Mouse (Mus musculus): Measurements from ENCODE around the gene Mon1a. TPM values are rescaled to one million over a fixed set of nuclear protein-coding genes. Genes with fewer than 3 reads are reported as not detected.

Gene Mon1a
- polyA plus RNA-seq, 1 experiment from 2014 or later = 31.6 TPM

DNA sequence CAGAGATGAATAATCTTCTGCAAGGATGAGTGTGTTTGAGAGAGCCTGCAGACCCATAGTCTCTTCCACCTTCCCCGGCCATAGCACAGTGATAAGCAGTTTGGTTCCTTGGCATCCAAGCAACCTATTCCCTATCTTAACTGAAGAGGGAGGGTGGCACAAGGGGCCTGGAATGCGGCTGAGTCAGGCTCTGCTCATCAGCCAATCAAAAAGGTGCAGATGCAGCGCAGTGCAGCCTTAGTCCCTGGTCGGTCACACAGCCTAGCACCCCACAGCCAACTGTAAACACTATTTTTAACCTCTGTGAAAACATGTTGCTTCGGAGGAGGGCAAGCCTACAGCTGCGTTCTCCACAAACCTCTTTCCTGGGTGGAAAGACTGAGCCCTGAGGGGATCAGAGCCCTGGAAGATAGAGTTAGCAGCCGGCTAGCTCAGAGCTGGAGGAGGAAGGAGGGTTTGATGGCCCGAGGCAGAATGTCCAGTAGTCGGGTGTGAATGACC lies 39.0 kb downstream of the Mon1a start:
- ATAC-seq = no peak
- no peak overlapping the region for H3K4me2 ChIP-seq (replicated peaks; ENCODE audit: low read depth)
- H3K4me3 ChIP-seq (ENCODE audit: low read depth, low read length) = no peak overlapping the region
- no peaks in the 10 kb centered on the region for H3K4me1 ChIP-seq (replicated peaks; ENCODE audit: control insufficient read depth, insufficient read depth, low read length)
- H3K36me3 ChIP-seq (ENCODE audit: control insufficient read depth, insufficient read depth) = peaks cover 5% of the 10 kb centered on the region; the same call in 1 of the 2 replicates
- TF ChIP-seq CTCF (IDR thresholded peaks at IDR 0.05; ENCODE audit: low read depth) = no peak
- no peaks in the 10 kb centered on the region for H3K9me3 ChIP-seq (ENCODE audit: control insufficient read depth)
- H3K27me3 ChIP-seq (replicated peaks; ENCODE audit: control insufficient read depth, insufficient read depth, low read length) = no peaks in the 10 kb centered on the region
- H3K9ac ChIP-seq (ENCODE audit: low read depth, low read length) = no peak overlapping the region
- WGBS = 41% methylated on average over 9 of the region's 9 CpGs
- no peak overlapping the region for H3K27ac ChIP-seq (ENCODE audit: low read depth, low read length)

- ATAC-seq = no peak
- Histone ChIP-seq H3K36me3 (ENCODE audit: control insufficient read depth, insufficient read depth) (peaks cover 5% of the 10 kb centered on the region; the same call in 1 of the 2 replicates), H3K27ac (ENCODE audit: low read depth, low read length) (no peak overlapping the region), H3K4me1 (replicated peaks; ENCODE audit: control insufficient read depth, insufficient read depth, low read length) (no peaks in the 10 kb centered on the region), H3K27me3 (replicated peaks; ENCODE audit: control insufficient read depth, insufficient read depth, low read length) (no peaks in the 10 kb centered on the region), H3K9ac (ENCODE audit: low read depth, low read length) (no peak overlapping the region), H3K9me3 (ENCODE audit: control insufficient read depth) (no peaks in the 10 kb centered on the region), H3K4me3 (ENCODE audit: low read depth, low read length) (no peak overlapping the region), H3K4me2 (replicated peaks; ENCODE audit: low read depth) (no peak overlapping the region)
- no peak for TF ChIP-seq CTCF (IDR thresholded peaks at IDR 0.05; ENCODE audit: low read depth)
- 77% methylated on average over 5 of the region's 5 CpGs for WGBS
These were observed 39.8 kb downstream of the Mon1a start for GRCm38 (mm10) chr9:107927749-107928148.

DNA sequence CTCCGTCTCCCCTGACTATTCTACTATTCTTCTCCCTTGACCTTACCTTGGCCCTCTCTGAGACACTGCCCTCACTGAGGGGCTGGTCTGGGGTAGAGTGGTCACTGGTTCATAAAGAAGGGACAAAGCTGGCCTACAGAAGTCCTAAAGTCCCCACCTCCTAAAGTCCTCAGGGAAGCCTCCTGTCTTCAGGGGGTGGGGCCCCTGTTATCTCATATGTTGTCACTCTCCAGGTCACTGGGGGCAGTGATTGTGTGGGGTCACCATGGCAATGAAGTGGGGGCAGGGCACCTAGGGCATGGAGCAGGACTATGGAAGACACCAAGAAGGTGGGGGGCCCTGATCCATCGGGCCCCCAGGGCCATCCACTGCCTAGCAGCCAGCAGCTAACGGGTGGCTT lies 40.2 kb downstream of the Mon1a start, which contains the start of gene Actl11:
TSS of gene Actl11 (plus strand) at position 301 of the 400 bp plus-strand sequence.
- TF ChIP-seq CTCF (IDR thresholded peaks at IDR 0.05; ENCODE audit: low read depth) = no peak
- Histone ChIP-seq H3K4me3 (ENCODE audit: low read depth, low read length) (no peak within 1 kb of the TSS), H3K9ac (ENCODE audit: low read depth, low read length) (no peak within 1 kb of the TSS), H3K9me3 (ENCODE audit: control insufficient read depth) (no peaks in the 10 kb centered on the region), H3K4me1 (replicated peaks; ENCODE audit: control insufficient read depth, insufficient read depth, low read length) (no peaks in the 10 kb centered on the region), H3K27me3 (replicated peaks; ENCODE audit: control insufficient read depth, insufficient read depth, low read length) (no peaks in the 10 kb centered on the region), H3K4me2 (replicated peaks; ENCODE audit: low read depth) (no peak within 1 kb of the TSS), H3K36me3 (ENCODE audit: control insufficient read depth, insufficient read depth) (peaks cover 5% of the 10 kb centered on the region; the same call in 1 of the 2 replicates), H3K27ac (ENCODE audit: low read depth, low read length) (no peak within 1 kb of the TSS)
- ATAC-seq = no peak
- WGBS = 69% methylated on average over 3 of the region's 3 CpGs

DNA sequence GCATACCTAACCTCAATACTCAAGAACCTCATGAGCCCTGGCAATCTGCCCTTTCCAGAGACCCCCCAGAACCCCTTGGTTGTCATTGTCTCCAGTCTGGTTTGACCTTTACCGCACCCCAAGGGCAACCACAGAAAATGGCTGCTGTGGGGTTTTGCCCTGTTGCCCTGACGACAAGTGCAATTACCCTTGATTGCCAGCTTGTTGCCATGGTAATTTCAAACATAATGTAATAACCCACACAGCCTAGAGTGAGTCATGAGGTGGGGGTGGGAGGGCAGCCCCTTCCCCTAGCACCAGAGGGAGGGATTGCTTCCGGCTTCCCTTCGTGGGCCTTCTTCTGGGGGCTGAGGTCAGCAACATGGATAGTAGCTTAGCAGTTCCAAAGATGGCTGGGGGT lies 44.3 kb downstream of the Mon1a start:
- no peak overlapping the region for H3K4me2 ChIP-seq (replicated peaks; ENCODE audit: low read depth)
- 0 out of 2 replicates have a peak, but pooled peaks cover 15% of the 10 kb centered on the region for H3K27me3 ChIP-seq (replicated peaks; ENCODE audit: control insufficient read depth, insufficient read depth, low read length)
- H3K9ac ChIP-seq (ENCODE audit: low read depth, low read length) = no peak overlapping the region
- H3K36me3 ChIP-seq (ENCODE audit: control insufficient read depth, insufficient read depth) = no peaks in the 10 kb centered on the region
- no peak overlapping the region for H3K4me3 ChIP-seq (ENCODE audit: low read depth, low read length)
- no peak for TF ChIP-seq CTCF (IDR thresholded peaks at IDR 0.05; ENCODE audit: low read depth)
- no peak overlapping the region for H3K27ac ChIP-seq (ENCODE audit: low read depth, low read length)
- ATAC-seq = 0 out of 2 replicates have a peak, but pooled peaks have one; percentile 16
- WGBS = 56% methylated on average over 4 of the region's 4 CpGs
- no peaks in the 10 kb centered on the region for H3K9me3 ChIP-seq (ENCODE audit: control insufficient read depth)
- no peaks in the 10 kb centered on the region for H3K4me1 ChIP-seq (replicated peaks; ENCODE audit: control insufficient read depth, insufficient read depth, low read length)

GRCm38 (mm10) chr9:107934146-107934545 lies 46.2 kb downstream of the Mon1a start:
- Histone ChIP-seq H3K4me1 (replicated peaks; ENCODE audit: control insufficient read depth, insufficient read depth, low read length) (no peaks in the 10 kb centered on the region), H3K4me3 (ENCODE audit: low read depth, low read length) (no peak overlapping the region), H3K36me3 (ENCODE audit: control insufficient read depth, insufficient read depth) (no peaks in the 10 kb centered on the region), H3K9me3 (ENCODE audit: control insufficient read depth) (no peaks in the 10 kb centered on the region), H3K27ac (ENCODE audit: low read depth, low read length) (no peak overlapping the region), H3K27me3 (replicated peaks; ENCODE audit: control insufficient read depth, insufficient read depth, low read length) (0 out of 2 replicates have a peak, but pooled peaks cover 15% of the 10 kb centered on the region), H3K9ac (ENCODE audit: low read depth, low read length) (no peak overlapping the region), H3K4me2 (replicated peaks; ENCODE audit: low read depth) (no peak overlapping the region)
- no peak for TF ChIP-seq CTCF (IDR thresholded peaks at IDR 0.05; ENCODE audit: low read depth)
- 85% methylated on average over 11 of the region's 11 CpGs for WGBS
- ATAC-seq = no peak

DNA sequence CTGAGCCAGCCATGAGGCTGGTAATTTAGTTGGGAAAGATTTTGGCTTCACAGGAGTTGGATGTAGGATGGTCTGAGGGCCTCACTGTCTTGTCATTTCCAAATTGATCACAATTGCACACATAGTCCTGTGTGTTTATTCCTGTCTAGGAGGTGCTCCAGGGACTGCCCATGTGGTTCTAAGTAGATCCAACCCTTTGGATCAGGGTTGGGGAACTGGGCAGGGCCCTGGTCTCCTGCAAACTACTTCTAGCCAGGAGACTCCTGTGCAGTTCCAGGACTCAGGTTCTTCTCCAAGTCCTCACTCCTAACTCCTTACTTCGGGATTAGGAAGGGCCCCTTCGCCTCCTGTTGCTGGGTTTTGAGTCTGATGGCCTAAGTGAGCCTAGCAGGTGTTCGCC lies 47.4 kb downstream of the Mon1a start, which contains the start of gene Camkv:
TSS of gene Camkv (plus strand) at position 301 of the 400 bp plus-strand sequence.
- no peak for ATAC-seq
- H3K27ac ChIP-seq (ENCODE audit: low read depth, low read length) = no peak within 1 kb of the TSS

More for the DNA sequence above, 47.4 kb downstream of the Mon1a start, which contains the start of gene Camkv:
- WGBS = 39% methylated on average over 3 of the region's 3 CpGs
- TF ChIP-seq CTCF (IDR thresholded peaks at IDR 0.05; ENCODE audit: low read depth) = no peak
- Histone ChIP-seq H3K36me3 (ENCODE audit: control insufficient read depth, insufficient read depth) (no peaks in the 10 kb centered on the region), H3K9ac (ENCODE audit: low read depth, low read length) (peak within 1 kb of the TSS; percentile 50), H3K4me1 (replicated peaks; ENCODE audit: control insufficient read depth, insufficient read depth, low read length) (no peaks in the 10 kb centered on the region), H3K9me3 (ENCODE audit: control insufficient read depth) (no peaks in the 10 kb centered on the region), H3K27me3 (replicated peaks; ENCODE audit: control insufficient read depth, insufficient read depth, low read length) (0 out of 2 replicates have a peak, but pooled peaks cover 15% of the 10 kb centered on the region), H3K4me2 (replicated peaks; ENCODE audit: low read depth) (peak within 1 kb of the TSS; percentile 87), H3K4me3 (ENCODE audit: low read depth, low read length) (peak within 1 kb of the TSS; percentile 43)

Data from intestine, postnatal 0 days (tissue).